Mouse (Mus musculus) heart, embryonic 11.5 days (tissue): ENCODE measurements around the gene Dennd1a. TPM values are rescaled to one million over a fixed set of nuclear protein-coding genes. Genes with fewer than 3 reads are reported as not detected.

ENCODE experiments used
- ATAC-seq: fragments of 200-750 bp; cut with Nextera tagmentation; replicated peaks from 2 replicates; pipeline ENCODE4 v1.8.0; 2017; ENCODE audit warnings: moderate library complexity; ENCODE audit not compliant: insufficient number of reproducible peaks, low FRiP score, low TSS enrichment
- H3K27ac ChIP-seq: fragments of 300-500 bp; sonication (generic); 2 replicates; pipeline ENCODE4 v1.5.1; 2014; ENCODE audit warnings: mild to moderate bottlenecking, low read depth, low read length
- H3K27me3 ChIP-seq: fragments of 300-500 bp; sonication (generic); 2 replicates; pipeline ENCODE4 v1.6.1; 2014; ENCODE audit warnings: mild to moderate bottlenecking, low read length, mixed read lengths; ENCODE audit not compliant: control insufficient read depth, insufficient read depth
- H3K36me3 ChIP-seq: fragments of 300-500 bp; sonication (generic); 2 replicates; pipeline ENCODE4 v1.6.1; 2014; ENCODE audit warnings: mild to moderate bottlenecking, low read length, moderate library complexity, mixed read lengths; ENCODE audit not compliant: control insufficient read depth, insufficient read depth
- H3K4me1 ChIP-seq: fragments of 300-500 bp; sonication (generic); 2 replicates; pipeline ENCODE4 v1.6.1; 2014; ENCODE audit warnings: low read length; ENCODE audit not compliant: control insufficient read depth, insufficient read depth
- H3K4me2 ChIP-seq: fragments of 300-500 bp; sonication (generic); 2 replicates; pipeline ENCODE4 v1.6.1; 2014; ENCODE audit warnings: mild to moderate bottlenecking, moderate library complexity
- H3K4me3 ChIP-seq: fragments of 300-500 bp; sonication (generic); 2 replicates; pipeline ENCODE4 v1.5.1; 2014; ENCODE audit warnings: low read depth, low read length
- H3K9ac ChIP-seq: fragments of 300-500 bp; sonication (generic); 2 replicates; pipeline ENCODE4 v1.6.1; 2014; ENCODE audit warnings: mild to moderate bottlenecking, low read depth, low read length, moderate library complexity
- H3K9me3 ChIP-seq: fragments of 300-500 bp; sonication (generic); replicated peaks from 2 replicates; pipeline ENCODE4 v1.6.1; 2016; ENCODE audit warnings: low read length; ENCODE audit not compliant: control insufficient read depth
- WGBS: fragments of 180-500 bp; shearing (Covaris S2); extraction: QIAGEN DNeasy Blood & Tissue Kit; methylation state at CpG from one replicate; pipeline ENCODE4 v1.1.7; 2014; ENCODE audit not compliant: insufficient replicate concordance; 5-methylcytosine and 5-hydroxymethylcytosine counted together
- polyA plus RNA-seq: library from polyadenylated mRNA; unstranded; fragments of >200 nt; fragmentation: Nextera tagmentation; extraction: Ambion mirVana; gene quantifications from 2 replicates; pipeline ENCODE4 v1.2.1, GENCODE M21; 2014

Gene Dennd1a
- polyA plus RNA-seq, 1 experiment from 2014 or later: 9.6 TPM

GRCm38 (mm10) chr2:38176870-38177582, 110.2 kb downstream of the Dennd1a start:
- no peak overlapping the region for H3K4me3 ChIP-seq
- no peaks in the 10 kb centered on the region for H3K36me3 ChIP-seq
- no peaks in the 10 kb centered on the region for H3K27me3 ChIP-seq
- H3K4me2 ChIP-seq: no peak overlapping the region
- 60% methylated on average over 4 of the region's 4 CpGs for WGBS
- no peak for ATAC-seq
- no peak overlapping the region for H3K27ac ChIP-seq
- H3K4me1 ChIP-seq: peaks cover 8% of the 10 kb centered on the region; the same call in 1 of the 2 replicates
- H3K9ac ChIP-seq: no peak overlapping the region
- H3K9me3 ChIP-seq: no peaks in the 10 kb centered on the region

- no peak for ATAC-seq
- H3K36me3 ChIP-seq: no peaks in the 10 kb centered on the region
- H3K4me2 ChIP-seq: no peak overlapping the region
- no peaks in the 10 kb centered on the region for H3K9me3 ChIP-seq
- no peak overlapping the region for H3K27ac ChIP-seq
- no peak overlapping the region for H3K9ac ChIP-seq
- peaks cover 8% of the 10 kb centered on the region; the same call in 1 of the 2 replicates for H3K4me1 ChIP-seq
- H3K27me3 ChIP-seq: no peaks in the 10 kb centered on the region
- no peak overlapping the region for H3K4me3 ChIP-seq
These were observed 111.9 kb downstream of the Dennd1a start for GRCm38 (mm10) chr2:38175276-38175675.

GRCm38 (mm10) chr2:38168606-38169005, 118.6 kb downstream of the Dennd1a start:
- Histone ChIP-seq H3K4me3 (no peak overlapping the region), H3K36me3 (no peaks in the 10 kb centered on the region), H3K4me1 (no peaks in the 10 kb centered on the region), H3K27ac (no peak overlapping the region), H3K27me3 (no peaks in the 10 kb centered on the region), H3K4me2 (no peak overlapping the region), H3K9me3 (no peaks in the 10 kb centered on the region), H3K9ac (no peak overlapping the region)
- WGBS: 62% methylated on average over 3 of the region's 3 CpGs
- no peak for ATAC-seq

GRCm38 (mm10) chr2:38165966-38166365, 121.2 kb downstream of the Dennd1a start:
- no peak overlapping the region for H3K27ac ChIP-seq
- no peaks in the 10 kb centered on the region for H3K9me3 ChIP-seq
- H3K4me2 ChIP-seq: no peak overlapping the region
- 76% methylated on average over 5 of the region's 5 CpGs for WGBS
- ATAC-seq: no peak
- no peaks in the 10 kb centered on the region for H3K4me1 ChIP-seq
- H3K36me3 ChIP-seq: no peaks in the 10 kb centered on the region
- H3K27me3 ChIP-seq: no peaks in the 10 kb centered on the region
- H3K9ac ChIP-seq: no peak overlapping the region
- no peak overlapping the region for H3K4me3 ChIP-seq

- H3K4me2 ChIP-seq: no peak overlapping the region
- ATAC-seq: no peak
- H3K36me3 ChIP-seq: no peaks in the 10 kb centered on the region
- WGBS: 79% methylated on average over 5 of the region's 5 CpGs
- no peak overlapping the region for H3K4me3 ChIP-seq
- H3K4me1 ChIP-seq: no peaks in the 10 kb centered on the region
- no peak overlapping the region for H3K9ac ChIP-seq
- H3K9me3 ChIP-seq: no peaks in the 10 kb centered on the region
- no peaks in the 10 kb centered on the region for H3K27me3 ChIP-seq
- no peak overlapping the region for H3K27ac ChIP-seq
These were observed 122.7 kb downstream of the Dennd1a start for GRCm38 (mm10) chr2:38164326-38165035.

GRCm38 (mm10) chr2:38162486-38162885, 124.7 kb downstream of the Dennd1a start:
- H3K36me3 ChIP-seq: no peaks in the 10 kb centered on the region
- no peaks in the 10 kb centered on the region for H3K9me3 ChIP-seq
- no peak overlapping the region for H3K4me2 ChIP-seq
- no peak overlapping the region for H3K4me3 ChIP-seq
- no peak overlapping the region for H3K27ac ChIP-seq
- no peaks in the 10 kb centered on the region for H3K27me3 ChIP-seq
- ATAC-seq: no peak
- no peak overlapping the region for H3K9ac ChIP-seq
- H3K4me1 ChIP-seq: no peaks in the 10 kb centered on the region
- 92% methylated on average over 3 of the region's 3 CpGs for WGBS

- Histone ChIP-seq H3K9ac (no peak overlapping the region), H3K4me2 (no peak overlapping the region), H3K27ac (no peak overlapping the region), H3K36me3 (no peaks in the 10 kb centered on the region), H3K27me3 (no peaks in the 10 kb centered on the region), H3K4me1 (no peaks in the 10 kb centered on the region), H3K4me3 (no peak overlapping the region), H3K9me3 (no peaks in the 10 kb centered on the region)
- WGBS: 72% methylated on average over 1 of the region's 1 CpGs
- no peak for ATAC-seq
These were observed 125.7 kb downstream of the Dennd1a start for GRCm38 (mm10) chr2:38161484-38161883.

GRCm38 (mm10) chr2:38159736-38160135, 127.5 kb downstream of the Dennd1a start:
- ATAC-seq: no peak

GRCm38 (mm10) chr2:38157002-38157401, 130.2 kb downstream of the Dennd1a start:
- H3K4me3 ChIP-seq: no peak overlapping the region
- no peak overlapping the region for H3K4me2 ChIP-seq
- no peak for ATAC-seq
- H3K36me3 ChIP-seq: no peaks in the 10 kb centered on the region
- no peaks in the 10 kb centered on the region for H3K27me3 ChIP-seq
- H3K4me1 ChIP-seq: no peaks in the 10 kb centered on the region
- 69% methylated on average over 1 of the region's 1 CpGs for WGBS
- H3K9me3 ChIP-seq: no peaks in the 10 kb centered on the region
- no peak overlapping the region for H3K27ac ChIP-seq
- no peak overlapping the region for H3K9ac ChIP-seq

More at GRCm38 (mm10) chr2:38159736-38160135, 127.5 kb downstream of the Dennd1a start:
- Histone ChIP-seq H3K4me1 (no peaks in the 10 kb centered on the region), H3K9me3 (no peaks in the 10 kb centered on the region), H3K27me3 (no peaks in the 10 kb centered on the region), H3K36me3 (no peaks in the 10 kb centered on the region), H3K4me2 (no peak overlapping the region), H3K9ac (no peak overlapping the region), H3K4me3 (no peak overlapping the region), H3K27ac (no peak overlapping the region)
- WGBS: 91% methylated on average over 1 of the region's 1 CpGs
